ENCODE assay signal across 8 mouse cellular contexts in genomic region chr10:128344568-128345275, GRCm38 (mm10). TPM values are rescaled to one million over a fixed set of nuclear protein-coding genes. Genes with fewer than 3 reads are reported as not detected.
A peak's percentile ranks its signal among the peaks of the same experiment; 100 is the strongest.
DNase-seq lines count a peak whose midpoint lies in the region; ATAC-seq and TF ChIP-seq lines count a peak whose summit lies in the region.

No protein-coding gene starts in this region.

- WGBS in heart, embryonic 15.5 days: 6% methylated on average over 7 of the region's 7 CpGs

- peak; percentile 96 for ATAC-seq in erythroblast, adult 5-6 weeks (replicated peaks; ENCODE audit: low FRiP score, poor library complexity, severe bottlenecking)
- peak; percentile 90 for ATAC-seq in heart, embryonic 15.5 days (replicated peaks; ENCODE audit: insufficient number of reproducible peaks, insufficient read depth, low FRiP score, low read depth)

- peaks cover 59% of the 10 kb centered on the region for H3K4me1 ChIP-seq in heart, embryonic 15.5 days (replicated peaks)

- H3K4me2 ChIP-seq in heart, embryonic 15.5 days: peak overlapping the region; percentile 61

- peak; percentile 60 to 65 for DNase-seq in cerebellum, postnatal 10 days
- no peak for DNase-seq in cerebellum, adult 11 months
- peak; percentile 81 for DNase-seq in T-cell, adult 2 months (ENCODE audit: low spot score)
- peak; percentile 58 to 86 for DNase-seq in layer of hippocampus, adult 2 months (ENCODE audit: low spot score in 2 of 2)
- peak; percentile 79 for DNase-seq in lung, postnatal 14 days
- DNase-seq in skeletal muscle tissue, adult 2 months (ENCODE audit: low read depth, low spot score): peak; percentile 84

- H3K27ac ChIP-seq in heart, embryonic 15.5 days: peak overlapping the region; percentile 84
- H3K27ac ChIP-seq in layer of hippocampus, adult 2 months: peak overlapping the region; percentile 82

- H3K4me3 ChIP-seq in heart, embryonic 15.5 days: peak overlapping the region; percentile 37
- no peak overlapping the region; the same call in 1 of the 2 replicates for H3K4me3 ChIP-seq in layer of hippocampus, adult 2 months

- no peak for TF ChIP-seq CTCF in layer of hippocampus, adult 2 months (conservative IDR thresholded peaks at IDR 0.05)

- no peaks in the 10 kb centered on the region for H3K9me3 ChIP-seq in heart, embryonic 15.5 days (replicated peaks)

- H3K36me3 ChIP-seq in heart, embryonic 15.5 days: peaks cover 15% of the 10 kb centered on the region

- peak overlapping the region; percentile 27; the same call in 1 of the 2 replicates for H3K9ac ChIP-seq in heart, embryonic 15.5 days

- H3K27me3 ChIP-seq in heart, embryonic 15.5 days: no peaks in the 10 kb centered on the region

RNA-seq across cellular contexts. Expression of gene Cs, which starts 7.2 kb away (rescaled TPM):
- total RNA-seq in erythroblast, adult 5-6 weeks (2015; ENCODE audit: low replicate concordance): 60.5 and 67.5 TPM in 2 replicates
- 26.2 and 30.6 TPM in 2 replicates for total RNA-seq in erythroblast, adult 5-6 weeks (2017; ENCODE audit: low replicate concordance)
- polyA plus RNA-seq in heart, embryonic 15.5 days (2015; fragmentation: Nextera tagmentation; extraction: Ambion mirVana): 448 and 450 TPM in 2 replicates
- 100 to 1,000 TPM; 226 to 235 TPM for total RNA-seq in layer of hippocampus, adult 2 months (2021)

RNA-seq across cellular contexts. Expression of gene Cnpy2, which starts 22.5 kb away (rescaled TPM):
- total RNA-seq in erythroblast, adult 5-6 weeks (2015; ENCODE audit: low replicate concordance): 30.7 and 48.6 TPM in 2 replicates
- total RNA-seq in erythroblast, adult 5-6 weeks (2017; ENCODE audit: low replicate concordance): 15.5 and 38.3 TPM in 2 replicates
- polyA plus RNA-seq in heart, embryonic 15.5 days (2015; fragmentation: Nextera tagmentation; extraction: Ambion mirVana): 186 and 213 TPM in 2 replicates
- total RNA-seq in layer of hippocampus, adult 2 months (2021): 10 to 100 TPM; 78.8 to 83.0 TPM

RNA-seq across cellular contexts. Expression of gene Coq10a, which starts 24.1 kb away (rescaled TPM):
- 1.9 and 5.6 TPM in 2 replicates for total RNA-seq in erythroblast, adult 5-6 weeks (2015; ENCODE audit: low replicate concordance)
- 2.8 and 3.2 TPM in 2 replicates for total RNA-seq in erythroblast, adult 5-6 weeks (2017; ENCODE audit: low replicate concordance)
- polyA plus RNA-seq in heart, embryonic 15.5 days (2015; fragmentation: Nextera tagmentation; extraction: Ambion mirVana): 17.0 TPM in 2 replicates
- total RNA-seq in layer of hippocampus, adult 2 months (2021): 10 to 100 TPM; 48.6 to 49.2 TPM

RNA-seq across cellular contexts. Expression of gene Ankrd52, which starts 32.2 kb away (rescaled TPM):
- 7.7 and 30.0 TPM in 2 replicates for total RNA-seq in erythroblast, adult 5-6 weeks (2015; ENCODE audit: low replicate concordance)
- 2.9 and 3.5 TPM in 2 replicates for total RNA-seq in erythroblast, adult 5-6 weeks (2017; ENCODE audit: low replicate concordance)
- 6.8 and 11.8 TPM in 2 replicates for polyA plus RNA-seq in heart, embryonic 15.5 days (2015; fragmentation: Nextera tagmentation; extraction: Ambion mirVana)
- total RNA-seq in layer of hippocampus, adult 2 months (2021): 10 to 100 TPM; 50.6 to 51.6 TPM

RNA-seq across cellular contexts. Expression of gene Pan2, which starts 41.6 kb away (rescaled TPM):
- 7.9 and 8.8 TPM in 2 replicates for total RNA-seq in erythroblast, adult 5-6 weeks (2015; ENCODE audit: low replicate concordance)
- total RNA-seq in erythroblast, adult 5-6 weeks (2017; ENCODE audit: low replicate concordance): 7.5 and 8.9 TPM in 2 replicates
- polyA plus RNA-seq in heart, embryonic 15.5 days (2015; fragmentation: Nextera tagmentation; extraction: Ambion mirVana): 22.3 and 27.8 TPM in 2 replicates
- 10 to 100 TPM; 14.7 to 16.4 TPM for total RNA-seq in layer of hippocampus, adult 2 months (2021)

Comparison
In these comparisons a context has a peak if more than half of its experiments do, and no peak if none do; other contexts are left out.
1. RNA of gene Coq10a, which starts 24.1 kb away (total RNA-seq): 48.6 to 49.2 TPM in layer of hippocampus, adult 2 months; 1.9 to 5.6 TPM in erythroblast, adult 5-6 weeks; every median in the first group is over 4 times any median in the second.